Mouse (Mus musculus): ENCODE measurements at regions not wholly inside any gene's neighbourhood (a gene's known extent, or its start where the extent isn't known, plus 50 kb on each side); places are given as distances from the start of the nearest gene placed in this dataset.

DNA sequence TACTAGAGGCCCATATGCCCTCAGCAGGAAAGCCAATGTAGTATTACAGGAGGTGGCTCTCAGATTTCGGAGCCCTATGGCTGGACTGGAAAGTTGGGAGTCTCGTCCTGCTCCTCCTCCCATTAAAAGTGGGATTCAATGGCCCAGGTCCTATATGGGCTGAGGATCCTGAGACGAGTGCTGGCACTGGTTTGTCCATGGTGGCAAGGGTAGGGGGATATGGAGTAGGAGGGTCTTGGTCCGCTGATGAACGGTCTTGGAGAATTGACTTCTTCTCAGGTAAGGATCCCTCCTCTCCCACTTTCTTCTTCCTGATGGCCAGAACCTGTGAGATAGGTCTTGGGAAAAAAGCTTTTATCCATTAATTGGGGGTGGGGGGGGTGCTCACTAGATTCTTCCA lies 522.2 kb upstream of the Slc5a7 start:
- no peak for DNase-seq (ENCODE audit: low spot score in 2 of 2)

DNA sequence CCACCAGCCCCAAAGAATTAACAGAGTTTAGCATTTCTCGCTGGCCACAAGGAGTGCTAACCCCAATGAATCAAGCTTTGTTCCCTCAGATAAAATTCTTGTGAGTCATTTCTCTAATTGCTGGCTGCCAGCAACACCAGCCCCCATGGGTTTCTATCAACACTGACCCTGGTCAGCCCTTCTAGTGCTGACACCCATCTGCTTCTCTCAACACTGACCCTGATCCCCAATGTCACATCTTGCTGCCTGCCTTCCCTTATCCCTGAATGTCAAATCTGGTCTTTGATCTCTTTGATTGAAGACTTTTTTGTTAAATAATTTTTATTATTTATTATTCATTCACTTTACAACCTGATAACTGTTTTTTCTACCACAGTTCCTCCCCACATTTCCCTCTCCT lies 554.8 kb upstream of the Slc5a7 start:
- DNase-seq (ENCODE audit: low spot score in 2 of 2) = peak in 1 of 2 experiments; percentile 0

DNA sequence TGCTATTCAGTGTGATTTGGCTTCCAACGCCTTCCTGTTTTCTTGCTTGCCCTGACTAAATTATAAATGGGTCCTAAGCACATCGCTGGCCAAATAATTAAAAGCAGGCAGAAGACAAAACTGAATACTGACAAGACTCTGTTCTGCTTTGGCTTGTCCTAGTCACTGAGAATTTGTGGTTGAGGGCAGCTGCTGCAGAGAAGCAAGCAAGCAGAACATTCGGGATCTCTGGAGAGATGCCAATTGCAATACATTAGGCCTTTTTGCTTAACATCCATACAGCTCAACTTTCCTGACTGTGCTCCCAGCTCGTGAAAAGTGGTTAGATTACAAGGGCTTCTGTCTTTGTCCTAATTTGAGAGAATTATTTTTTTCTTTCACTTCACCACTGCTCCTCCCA lies 549.0 kb upstream of the St6gal2 start:
- DNase-seq (ENCODE audit: low spot score in 2 of 2) = peak in 1 of 2 experiments; percentile 3

- DNase-seq (ENCODE audit: low spot score in 2 of 2) = no peak
These were observed 515.9 kb upstream of the St6gal2 start for GRCm38 (mm10) chr17:54929181-54929715.

GRCm38 (mm10) chr17:54943380-54944047 lies 501.7 kb upstream of the St6gal2 start:
- DNase-seq (ENCODE audit: low spot score in 2 of 2) = no peak

DNA sequence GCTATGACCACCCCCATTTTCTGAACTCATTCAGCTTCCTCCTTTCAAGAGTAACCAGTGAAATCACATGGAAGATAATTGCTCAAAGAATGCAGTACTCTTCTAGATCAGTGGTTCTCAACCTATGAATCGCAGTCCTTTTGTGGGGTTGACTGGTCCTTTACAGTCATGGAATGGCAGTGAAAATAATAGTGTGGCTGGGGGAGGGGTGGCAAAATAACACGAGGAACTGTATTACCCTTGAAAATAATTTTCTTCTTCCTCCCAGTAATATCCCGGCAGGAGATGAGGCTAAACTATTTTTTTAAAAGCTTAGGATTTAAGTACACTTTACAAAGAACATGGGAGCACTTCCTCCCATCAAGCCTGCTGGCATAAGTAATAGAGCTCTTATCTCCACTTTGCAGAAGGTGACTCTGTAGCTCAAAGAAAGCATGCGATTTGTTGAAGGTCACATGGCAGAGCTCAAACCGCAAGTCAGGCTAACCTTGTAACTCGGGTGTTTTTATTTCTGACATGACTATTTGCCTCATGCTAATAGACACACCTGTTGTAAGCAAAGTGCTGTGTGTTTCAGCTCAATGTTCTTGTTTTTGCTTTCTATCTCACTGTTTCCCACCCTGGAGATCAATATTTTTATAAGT lies 500.8 kb upstream of the St6gal2 start:
- DNase-seq (ENCODE audit: low spot score in 2 of 2) = no peak

All from heart, adult 9 months (tissue).